ENCODE assay signal across 17 mouse cellular contexts in genomic region chr4:124008725-124009124, GRCm38 (mm10).
"Had no signal": no experiment of that assay in that cellular context is flagged by ENCODE, and none has a peak within 500 bp of the region (broad histone marks: within the 10 kb centered on the region; RNA-seq: fewer than 3 reads in every experiment).

No protein-coding gene starts in this region.

- H3K4me3 ChIP-seq: lung, embryonic 15.5 days; megakaryocyte, embryonic 14.5 days; midbrain, embryonic 12.5 days; midbrain, embryonic 15.5 days; neural tube, embryonic 12.5 days; stomach, embryonic 15.5 days had no signal

- H3K36me3 ChIP-seq: lung, embryonic 15.5 days; midbrain, embryonic 12.5 days; midbrain, embryonic 15.5 days; neural tube, embryonic 12.5 days; stomach, embryonic 15.5 days had no signal

- H3K27me3 ChIP-seq: lung, embryonic 15.5 days; midbrain, embryonic 12.5 days; midbrain, embryonic 15.5 days; neural tube, embryonic 12.5 days; stomach, embryonic 15.5 days had no signal

- DNase-seq: liver, postnatal 0 days; lung, adult 2 months; lung, postnatal 14 days; lung, postnatal 36 days; right cerebral cortex, postnatal 14 days; thymus, adult 2 months; thymus, postnatal 25 days; thymus, postnatal 4 days had no signal

- H3K4me2 ChIP-seq: lung, embryonic 15.5 days; midbrain, embryonic 12.5 days; midbrain, embryonic 15.5 days; neural tube, embryonic 12.5 days; stomach, embryonic 15.5 days had no signal

- H3K4me1 ChIP-seq: midbrain, embryonic 12.5 days; midbrain, embryonic 15.5 days; neural tube, embryonic 12.5 days; stomach, embryonic 15.5 days had no signal

- H3K27ac ChIP-seq: lung, embryonic 15.5 days; macrophage; midbrain, embryonic 12.5 days; midbrain, embryonic 15.5 days; neural tube, embryonic 12.5 days; stomach, embryonic 15.5 days; stomach, postnatal 0 days had no signal

- H3K9me3 ChIP-seq: lung, embryonic 15.5 days; midbrain, embryonic 12.5 days; midbrain, embryonic 15.5 days; neural tube, embryonic 12.5 days; stomach, embryonic 15.5 days had no signal

- H3K9ac ChIP-seq: liver, postnatal 0 days; lung, embryonic 15.5 days; midbrain, embryonic 12.5 days; midbrain, embryonic 15.5 days; neural tube, embryonic 12.5 days; stomach, embryonic 15.5 days had no signal

- ATAC-seq: liver, postnatal 0 days; lung, postnatal 0 days; midbrain, embryonic 15.5 days had no signal
